Mouse (Mus musculus): ENCODE measurements around the gene Drd5.
A peak's percentile ranks its signal among the peaks of the same experiment; 100 is the strongest.

The Drd5 gene

DNA sequence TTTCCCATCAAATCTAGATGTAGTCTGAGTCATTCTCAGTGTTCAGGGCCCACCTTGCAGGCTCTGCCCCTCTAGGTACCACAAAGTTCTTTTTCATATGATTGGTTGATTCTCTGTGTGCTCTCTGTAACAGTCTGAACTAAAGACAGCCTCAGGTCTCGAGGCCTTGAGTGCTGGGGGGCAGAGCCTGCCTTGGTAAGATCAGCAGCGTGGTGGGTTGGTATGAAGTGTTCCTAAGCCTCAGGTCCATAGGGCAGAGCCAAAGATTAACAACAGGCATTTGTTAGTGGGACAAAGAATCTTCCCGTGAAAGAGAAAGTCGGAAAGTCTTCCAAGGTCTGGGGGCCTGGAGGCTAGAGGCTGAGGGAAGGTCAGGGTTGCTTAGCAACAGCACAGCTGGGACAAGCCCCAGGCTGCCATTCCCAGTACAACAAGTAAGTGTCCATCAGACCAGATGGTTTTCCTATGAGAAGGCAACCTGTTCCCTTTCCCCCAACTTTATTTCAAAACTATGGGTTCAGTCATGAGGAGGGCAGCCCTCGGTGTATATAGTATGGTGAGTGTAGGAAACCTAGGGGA, 31.3 kb downstream of the Drd5 start:
- no peak for DNase-seq (ENCODE audit: low spot score in 2 of 2)

GRCm38 (mm10) chr5:38356927-38357326, 37.8 kb downstream of the Drd5 start:
- DNase-seq (ENCODE audit: low spot score in 2 of 2): peak; percentile 17 to 50

- peak in 1 of 2 experiments; percentile 19 for DNase-seq (ENCODE audit: low spot score in 2 of 2)
Measured at GRCm38 (mm10) chr5:38359716-38360115, 40.5 kb downstream of the Drd5 start.

- DNase-seq (ENCODE audit: low spot score in 2 of 2): peak; percentile 62 to 64
Measured at GRCm38 (mm10) chr5:38364396-38364795, 45.2 kb downstream of the Drd5 start.

DNA sequence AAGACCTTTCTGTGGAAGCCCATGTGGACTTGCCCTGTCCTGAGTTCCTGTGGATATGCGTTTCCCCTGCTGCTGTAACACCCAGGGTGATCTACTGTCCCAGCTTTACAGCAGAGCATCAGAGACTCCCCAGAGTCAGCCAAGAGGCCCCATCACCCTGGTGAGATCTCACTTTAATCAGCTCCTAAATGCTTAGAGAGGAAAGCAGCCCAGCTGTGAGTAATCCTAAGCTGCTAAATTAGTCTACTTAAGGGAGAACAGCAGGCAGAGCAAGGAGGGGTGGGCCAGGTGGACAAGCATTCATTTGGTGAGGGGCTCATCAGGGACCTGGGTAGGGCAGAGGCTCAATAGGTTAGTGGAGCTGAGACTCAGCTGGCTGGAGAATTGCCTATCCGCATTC, 46.4 kb downstream of the Drd5 start:
- no peak for DNase-seq (ENCODE audit: low spot score in 2 of 2)

GRCm38 (mm10) chr5:38366650-38367470, 47.7 kb downstream of the Drd5 start:
- DNase-seq (ENCODE audit: low spot score in 2 of 2): peak in 1 of 2 experiments; percentile 15

GRCm38 (mm10) chr5:38371308-38371707, 52.1 kb downstream of the Drd5 start:
- DNase-seq (ENCODE audit: low spot score in 2 of 2): no peak

Data from frontal cortex, postnatal 36 days (tissue).